Mouse (Mus musculus) left cerebral cortex, adult 18-20 months (tissue): ENCODE measurements around the gene Hibadh. TPM values are rescaled to one million over a fixed set of nuclear protein-coding genes. Genes with fewer than 3 reads are reported as not detected.

Experiments
- DNase-seq, 2 experiments: peaks; one replicate each; pipeline ENCODE4 v3.0.0; 2021 to 2022; ENCODE audit warnings: low spot score in 2 of 2, mixed read lengths in 1 of 2
- total RNA-seq, 2 experiments: library from RNA; stranded (reverse); gene quantifications; 2 replicates each; pipeline ENCODE4 v1.2.3; 2021

Hibadh gene
- total RNA-seq, 2 experiments from 2014 or later, result 47.0 to 48.1 TPM

GRCm38 (mm10) chr6:52577270-52577669, 62.9 kb downstream of the Hibadh start:
- no peak for DNase-seq

DNA sequence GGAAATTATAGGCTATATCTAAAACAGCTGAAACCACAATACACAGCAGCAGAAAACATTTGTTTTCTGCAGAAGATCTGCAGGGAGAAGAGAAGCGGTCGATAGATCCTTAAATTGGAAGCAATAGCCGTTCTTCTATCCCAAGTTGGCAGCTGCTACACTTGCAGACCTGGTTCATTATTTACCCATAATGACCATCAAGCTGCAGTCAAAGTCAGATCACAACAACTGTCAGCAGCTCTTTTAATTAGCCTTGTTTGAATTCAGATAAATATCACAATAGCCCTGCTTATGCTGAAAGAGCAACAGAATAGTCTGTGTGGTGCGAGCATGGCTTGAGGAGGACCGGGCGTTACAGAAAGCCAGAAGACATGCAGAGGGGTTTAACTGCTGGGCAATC, 71.5 kb downstream of the Hibadh start:
- DNase-seq, result no peak

- no peak for DNase-seq
These were observed 72.6 kb downstream of the Hibadh start for GRCm38 (mm10) chr6:52567327-52568299.

- no peak for DNase-seq
These were observed 75.0 kb downstream of the Hibadh start for GRCm38 (mm10) chr6:52565210-52565609.

- DNase-seq, result no peak
These were observed 77.2 kb downstream of the Hibadh start for GRCm38 (mm10) chr6:52562994-52563393.

DNA sequence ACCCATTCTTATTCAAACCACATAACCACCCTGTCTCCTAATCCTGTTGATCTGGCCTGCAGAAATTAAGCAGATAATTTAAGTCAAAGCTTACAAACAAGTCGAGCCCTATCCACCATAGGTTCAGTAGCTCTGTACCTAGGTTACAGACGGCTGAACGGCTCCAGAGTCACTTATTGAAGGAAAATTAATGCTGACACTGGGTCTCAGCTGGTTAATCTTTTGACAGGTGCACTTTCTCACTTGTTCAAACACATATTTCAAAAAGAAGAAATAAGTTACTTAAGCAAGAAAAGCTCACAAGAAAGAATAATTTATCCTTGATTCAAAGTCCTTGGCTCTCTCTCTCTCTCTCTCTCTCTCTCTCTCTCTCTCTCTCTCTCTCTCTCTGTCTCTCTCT, 81.1 kb downstream of the Hibadh start:
- DNase-seq, result no peak

DNA sequence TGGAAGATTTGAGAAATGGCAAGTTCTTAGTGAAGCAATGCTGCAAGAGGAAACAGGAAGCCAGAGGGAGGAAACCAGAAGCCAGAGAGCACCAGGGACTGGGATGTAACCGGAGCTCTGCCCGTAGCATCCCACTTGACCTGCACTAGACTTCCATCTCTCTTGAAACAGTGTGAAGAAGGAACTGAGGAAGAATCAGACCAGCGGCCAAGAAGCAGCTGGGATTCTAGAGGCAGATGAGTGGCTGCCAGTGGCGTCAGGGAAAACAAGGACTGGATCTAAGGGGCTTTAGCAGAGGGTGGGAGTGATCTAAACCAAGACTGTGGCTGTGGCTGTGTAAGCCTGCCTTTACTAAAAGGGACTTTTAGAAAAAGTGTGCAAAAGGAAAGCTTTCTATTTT, 95.8 kb downstream of the Hibadh start:
- no peak for DNase-seq

DNA sequence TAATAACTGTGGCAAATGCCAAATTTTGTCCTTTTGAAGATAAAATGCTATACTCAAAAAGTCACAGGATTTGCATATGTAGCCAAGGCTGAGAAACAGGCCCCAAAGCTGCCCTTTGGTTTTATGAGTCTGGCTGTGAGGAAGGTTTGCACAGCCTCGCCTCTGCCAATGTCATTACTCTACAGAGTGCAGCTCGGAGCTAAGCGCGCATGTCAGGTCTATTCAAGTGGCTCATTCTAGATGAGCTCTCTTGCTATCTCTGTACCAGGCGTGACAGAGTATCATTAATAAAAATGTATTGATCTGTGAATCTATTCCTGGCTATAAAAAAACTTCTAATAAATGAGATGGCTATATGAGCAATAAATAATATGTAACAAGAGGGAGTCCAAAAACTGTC, 97.7 kb downstream of the Hibadh start:
- DNase-seq, result no peak

DNA sequence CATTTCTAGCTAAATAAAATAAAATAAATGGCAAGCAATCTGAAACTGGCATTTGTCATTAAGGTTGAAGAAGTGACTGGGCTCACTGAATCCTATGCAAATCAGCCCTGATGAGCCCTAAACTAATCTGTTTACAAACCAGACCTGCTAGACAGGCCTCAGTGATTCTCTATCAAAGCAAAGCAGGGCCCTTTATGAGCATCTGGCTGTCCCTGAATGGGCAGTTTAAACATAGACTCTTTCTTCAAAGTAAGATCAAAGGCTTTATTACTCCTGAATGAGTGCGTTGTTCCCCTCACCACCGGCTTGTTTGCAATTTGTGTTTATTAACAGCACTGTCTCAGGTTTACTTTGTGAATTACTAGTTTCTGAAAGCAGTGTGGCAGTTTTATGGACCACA, 100.3 kb downstream of the Hibadh start:
- no peak for DNase-seq

GRCm38 (mm10) chr6:52535072-52535704, 105.0 kb downstream of the Hibadh start:
- peak in 1 of 2 experiments; percentile 4 for DNase-seq

GRCm38 (mm10) chr6:52532144-52532492, 108.1 kb downstream of the Hibadh start:
- DNase-seq, result peak; percentile 2 to 12

GRCm38 (mm10) chr6:52531366-52532143, 108.6 kb downstream of the Hibadh start:
- DNase-seq, result peak; percentile 29 to 32

DNA sequence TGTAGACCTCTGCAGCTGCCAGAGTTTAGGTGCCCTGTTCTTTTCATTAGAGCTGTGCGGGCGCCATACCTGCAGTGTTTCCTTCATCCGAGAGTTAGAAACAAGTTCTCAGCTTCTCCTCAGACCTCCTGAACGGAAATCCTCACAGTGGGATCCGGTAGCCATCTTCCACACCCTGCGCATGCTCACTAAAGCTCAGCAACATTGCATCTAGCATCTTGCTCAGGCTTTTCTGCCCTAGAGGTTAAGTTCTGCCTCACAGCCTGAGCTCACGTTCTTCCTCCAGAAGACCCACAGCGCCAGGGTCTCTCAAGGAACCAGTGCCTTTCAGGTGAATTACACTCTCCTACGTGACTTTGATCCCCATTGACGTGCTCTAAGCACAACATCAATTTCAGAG, 109.3 kb downstream of the Hibadh start:
- no peak for DNase-seq

GRCm38 (mm10) chr6:52524226-52524625, 116.0 kb downstream of the Hibadh start:
- DNase-seq, result no peak

DNA sequence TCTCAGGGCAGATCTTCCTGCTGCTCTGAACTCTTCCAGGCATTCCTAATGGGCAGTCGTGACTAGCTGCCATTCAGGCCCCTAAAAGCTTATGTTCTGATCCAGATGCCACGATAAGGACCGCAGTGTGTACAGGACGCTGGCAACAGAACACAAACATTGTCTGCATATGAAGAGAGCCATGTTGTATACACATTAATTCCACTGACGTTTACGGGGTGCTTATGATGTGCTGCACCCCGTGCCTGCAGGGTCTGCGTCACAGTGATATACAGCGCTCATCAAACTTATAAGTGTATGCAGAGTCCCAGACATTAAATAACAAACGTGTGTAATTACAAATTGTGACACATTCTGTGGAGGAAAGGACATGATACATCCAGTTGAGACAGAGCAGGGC, 121.5 kb downstream of the Hibadh start:
- DNase-seq, result no peak

- no peak for DNase-seq
These were observed 122.9 kb downstream of the Hibadh start for GRCm38 (mm10) chr6:52517272-52517671.

GRCm38 (mm10) chr6:52513876-52514405, 126.2 kb downstream of the Hibadh start:
- DNase-seq, result no peak

DNA sequence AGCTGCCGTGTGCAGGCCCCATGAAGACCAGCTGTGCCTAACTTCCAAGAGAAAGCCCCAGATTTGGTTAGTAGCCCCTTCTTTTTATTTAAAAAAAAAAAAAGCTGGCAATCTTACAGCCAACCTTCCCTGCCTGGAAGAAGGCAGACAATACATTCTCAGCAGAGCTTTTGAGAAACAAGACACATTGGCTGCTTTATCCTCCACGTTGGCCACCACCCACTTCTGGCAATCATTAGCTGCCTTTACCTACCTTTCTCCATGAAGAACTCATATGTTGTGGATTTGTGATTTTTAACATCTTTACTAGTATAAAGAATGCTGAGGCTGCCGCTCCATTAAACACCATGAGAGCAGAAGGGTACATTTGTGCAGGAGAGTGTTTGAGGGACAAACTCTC, 131.4 kb downstream of the Hibadh start:
- no peak for DNase-seq

DNA sequence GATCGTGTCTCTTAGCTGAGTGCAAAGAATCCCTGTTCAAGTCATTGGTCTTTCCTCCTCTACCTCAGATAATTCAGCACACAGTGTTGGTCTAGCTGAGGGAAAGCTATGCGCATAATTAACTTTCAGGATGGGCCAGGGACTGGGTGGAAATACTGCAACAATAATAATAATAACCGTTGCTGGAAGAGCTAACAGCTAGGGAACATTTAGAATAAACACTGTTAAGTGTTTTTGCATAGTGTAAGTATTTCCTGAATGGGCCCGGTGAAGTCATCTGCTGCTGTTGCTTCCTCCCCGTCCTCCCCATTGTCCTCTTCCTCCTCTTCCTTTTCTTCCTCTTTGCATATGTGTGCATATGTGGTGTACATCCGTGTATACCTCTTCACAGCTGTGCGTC, 132.2 kb downstream of the Hibadh start:
- no peak for DNase-seq

- no peak for DNase-seq
These were observed 133.0 kb downstream of the Hibadh start for GRCm38 (mm10) chr6:52507171-52507570.
